Mouse (Mus musculus): ENCODE results near the gene Abcc9.

DNA sequence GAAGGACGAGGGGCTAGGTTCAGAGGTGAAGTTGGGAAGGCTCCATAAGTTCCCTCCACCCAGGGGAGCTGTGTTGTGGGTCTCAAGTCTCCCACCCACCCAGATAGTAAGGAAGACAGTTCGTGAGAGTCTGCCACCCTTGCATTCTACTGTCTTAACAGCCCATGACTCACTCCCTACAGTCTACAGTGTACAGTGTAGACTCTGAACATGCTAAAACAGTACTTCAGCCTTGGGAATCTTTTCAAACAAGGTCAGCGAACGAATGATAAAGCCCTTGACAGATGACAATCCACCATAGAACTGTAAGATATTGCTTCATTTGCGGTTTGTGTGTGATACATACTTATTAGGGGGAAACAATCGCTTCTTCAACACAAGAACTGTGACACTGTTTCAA lies 8.6 kb upstream of the Abcc9 start:
- TF ChIP-seq CTCF (conservative IDR thresholded peaks at IDR 0.05; ENCODE audit: low read length) = no peak
- TF ChIP-seq POU5F1 (IDR thresholded peaks at IDR 0.05; ENCODE audit: borderline replicate concordance, low read length) = no peak
- no peak for TF ChIP-seq NANOG (IDR thresholded peaks at IDR 0.05; ENCODE audit: borderline replicate concordance, low read length)
